Mouse (Mus musculus): ENCODE measurements at regions not wholly inside any gene's neighbourhood (a gene's known extent, or its start where the extent isn't known, plus 50 kb on each side); places are given as distances from the start of the nearest gene placed in this dataset.

DNA sequence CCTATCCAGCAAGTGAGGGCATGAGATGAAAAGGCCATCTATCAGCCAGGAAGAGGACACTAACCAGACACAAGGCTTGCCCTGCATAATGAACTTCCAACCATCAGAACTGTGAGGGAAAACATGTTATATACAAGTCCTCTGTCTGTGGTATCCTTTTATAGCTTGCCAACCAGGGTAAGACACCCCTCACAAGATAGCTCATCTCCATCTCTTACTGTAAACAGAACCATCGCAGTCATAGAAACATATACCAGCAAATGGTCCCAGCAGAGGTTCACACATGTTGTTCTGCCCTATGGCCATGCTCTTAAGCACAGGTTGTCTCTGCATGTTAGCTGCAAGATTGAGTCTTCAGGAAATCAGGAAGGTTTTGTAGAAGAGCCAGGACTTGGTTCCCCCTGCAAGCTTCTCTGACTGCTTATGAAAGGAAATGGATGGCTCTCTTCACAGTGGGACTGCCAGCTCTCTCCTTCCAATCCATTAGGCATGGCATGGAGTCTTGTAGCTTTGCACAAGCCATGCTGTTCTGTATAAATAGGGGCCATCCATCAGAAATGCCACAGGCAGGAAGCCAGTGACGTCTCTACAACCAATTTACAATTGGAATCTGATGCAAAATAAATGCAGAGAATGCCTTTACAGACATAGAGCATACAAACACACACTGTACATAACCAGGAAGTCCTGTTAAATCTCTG, 1514.0 kb upstream of the Lrrc6 start:
- no peak for ATAC-seq (replicated peaks in 1 of 2; ENCODE audit: insufficient read depth in 1 of 2, low FRiP score in 2 of 2, low TSS enrichment in 1 of 2, low read depth in 1 of 2, poor library complexity in 2 of 2, severe bottlenecking in 2 of 2)

DNA sequence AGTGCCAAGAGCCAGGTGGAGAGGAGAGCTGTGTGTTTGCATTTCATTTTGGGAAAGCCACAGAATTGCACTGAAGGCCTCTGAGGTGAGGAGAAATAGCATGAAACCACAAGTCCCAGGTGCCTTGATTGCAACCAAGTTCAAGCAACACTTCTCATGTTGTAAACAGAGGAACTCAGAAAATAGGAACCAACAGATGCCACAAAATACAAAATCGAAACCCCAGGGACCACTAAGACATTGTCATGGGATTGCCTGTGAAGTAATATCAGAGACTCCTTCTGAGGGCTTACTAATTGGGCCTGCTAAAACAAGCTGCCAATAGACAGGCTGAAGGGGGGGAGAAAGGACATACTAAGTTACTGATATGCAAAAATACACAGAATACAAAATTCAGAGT, 1510.5 kb upstream of the Lrrc6 start:
- peak in 1 of 2 experiments; percentile 75; a peak in 2 of 4 replicates for ATAC-seq (replicated peaks in 1 of 2; ENCODE audit: insufficient read depth in 1 of 2, low FRiP score in 2 of 2, low TSS enrichment in 1 of 2, low read depth in 1 of 2, poor library complexity in 2 of 2, severe bottlenecking in 2 of 2)

DNA sequence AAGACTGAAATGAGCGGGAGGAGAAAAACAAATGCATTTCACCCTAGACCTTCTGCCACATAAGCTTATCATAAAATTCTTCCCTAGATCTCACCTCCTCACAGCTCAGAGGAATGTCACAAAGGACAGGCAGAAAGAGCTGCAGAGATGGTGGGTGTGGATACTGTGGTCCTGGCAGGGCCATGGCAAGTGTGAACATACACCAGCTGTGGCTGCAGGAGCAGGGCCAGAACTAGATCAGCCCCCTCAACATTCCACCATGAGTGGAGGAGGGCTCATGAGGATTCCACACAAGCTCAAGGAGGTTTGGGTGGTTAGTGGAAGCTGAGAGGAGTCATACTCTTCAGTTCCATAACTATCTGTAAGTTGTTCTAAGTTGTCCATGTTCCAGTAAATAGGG, 1509.5 kb upstream of the Lrrc6 start:
- no peak for ATAC-seq (replicated peaks in 1 of 2; ENCODE audit: insufficient read depth in 1 of 2, low FRiP score in 2 of 2, low TSS enrichment in 1 of 2, low read depth in 1 of 2, poor library complexity in 2 of 2, severe bottlenecking in 2 of 2)

DNA sequence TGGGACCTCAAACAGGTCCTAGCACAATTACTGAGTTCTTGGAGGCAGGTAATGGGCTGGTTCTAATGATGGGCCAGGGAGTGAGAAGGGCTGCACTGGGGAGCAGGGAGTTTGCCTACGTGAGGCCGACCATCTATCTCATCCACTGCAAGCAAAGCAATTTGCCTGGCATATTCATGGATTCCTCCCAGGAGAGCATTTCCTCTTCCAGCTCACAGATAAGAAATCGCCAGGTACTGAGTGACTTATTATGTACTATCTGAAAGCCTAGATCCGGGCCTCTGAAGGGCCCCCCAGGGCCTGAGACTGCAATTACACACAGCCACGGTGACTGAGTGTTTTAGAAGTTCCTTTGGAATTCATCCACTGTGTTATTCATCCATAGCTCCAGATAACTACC, 1504.1 kb upstream of the Lrrc6 start:
- ATAC-seq (replicated peaks in 1 of 2; ENCODE audit: insufficient read depth in 1 of 2, low FRiP score in 2 of 2, low TSS enrichment in 1 of 2, low read depth in 1 of 2, poor library complexity in 2 of 2, severe bottlenecking in 2 of 2): no peak

DNA sequence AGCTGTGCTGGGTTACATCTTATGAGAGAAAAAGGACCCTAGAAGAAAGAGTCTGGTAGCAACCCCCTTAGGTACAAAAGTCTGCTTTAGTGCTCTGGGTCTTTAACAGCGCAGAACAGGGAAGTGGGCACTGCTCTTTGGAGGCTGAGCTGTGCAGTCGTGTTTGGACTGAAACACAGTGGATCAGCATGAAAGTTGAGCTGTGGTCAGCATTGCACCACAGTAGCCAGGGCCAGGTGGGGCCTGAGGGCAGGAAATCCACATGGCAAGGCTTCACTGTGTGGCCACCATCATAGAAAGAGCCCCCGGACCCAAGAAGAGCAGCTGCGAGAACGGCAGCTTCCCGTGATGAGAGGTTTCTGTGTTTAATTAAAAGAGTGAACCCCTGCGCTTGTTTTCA, 1495.8 kb upstream of the Lrrc6 start:
- ATAC-seq (replicated peaks in 1 of 2; ENCODE audit: insufficient read depth in 1 of 2, low FRiP score in 2 of 2, low TSS enrichment in 1 of 2, low read depth in 1 of 2, poor library complexity in 2 of 2, severe bottlenecking in 2 of 2): 0 out of 4 replicates have a peak, but pooled peaks of 1 of the 2 experiments have one; percentile 32

DNA sequence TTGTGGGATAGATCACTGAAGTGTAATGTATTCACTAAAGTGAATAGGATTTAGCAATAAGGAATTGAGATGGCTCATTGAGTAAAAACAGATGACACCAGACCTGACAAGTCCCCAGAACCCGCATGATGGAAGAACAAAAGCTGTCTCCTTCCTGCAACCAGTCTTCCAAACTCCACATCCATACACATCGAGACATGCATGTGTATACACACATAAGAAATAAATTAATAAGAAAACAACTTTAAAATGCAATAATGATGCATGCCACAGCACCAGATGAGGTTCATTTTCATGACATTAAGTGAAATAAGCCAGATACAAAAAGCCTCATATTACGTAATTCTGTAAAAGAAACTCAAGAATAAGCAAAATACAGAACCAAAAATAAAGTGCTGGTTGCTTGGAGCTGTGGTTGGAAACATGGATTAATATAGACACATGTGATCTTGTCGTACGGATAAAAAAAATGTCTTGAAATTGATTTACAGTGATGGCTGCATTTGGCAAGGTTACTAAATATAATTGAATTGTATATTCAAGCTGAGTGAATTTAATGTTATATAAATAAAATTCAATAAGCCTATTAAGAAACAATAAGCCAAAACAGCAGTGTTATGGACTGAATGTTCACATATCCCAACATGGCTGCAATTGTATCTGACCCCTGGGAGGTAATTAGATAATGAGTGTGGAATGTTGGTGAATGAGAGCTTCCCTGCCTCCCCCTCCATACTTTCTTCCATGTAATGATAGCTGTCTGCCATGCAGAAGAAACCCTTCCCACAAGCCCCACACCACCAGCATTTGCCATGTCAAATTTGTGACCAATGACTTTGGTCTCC, 1488.9 kb upstream of the Lrrc6 start:
- no peak for ATAC-seq (replicated peaks in 1 of 2; ENCODE audit: insufficient read depth in 1 of 2, low FRiP score in 2 of 2, low TSS enrichment in 1 of 2, low read depth in 1 of 2, poor library complexity in 2 of 2, severe bottlenecking in 2 of 2)

DNA sequence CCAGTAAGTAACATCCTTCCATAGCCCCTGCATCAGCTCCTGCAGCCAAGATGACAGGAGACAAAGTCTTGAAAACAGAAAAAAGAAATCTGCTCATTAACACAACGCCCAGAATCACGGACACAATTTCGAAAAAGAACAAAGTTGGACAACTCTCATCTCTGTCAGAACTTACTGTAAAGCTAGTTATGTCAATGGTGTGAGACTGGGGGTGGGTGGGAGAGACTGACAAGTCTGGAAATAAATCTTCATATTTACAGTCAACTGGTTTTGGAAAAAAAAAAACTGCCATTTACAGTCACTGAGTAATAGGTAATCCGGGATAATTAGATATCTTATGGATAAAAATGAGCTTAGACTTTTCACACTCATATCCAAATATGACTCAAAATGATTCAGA, 1487.2 kb upstream of the Lrrc6 start:
- ATAC-seq (replicated peaks in 1 of 2; ENCODE audit: insufficient read depth in 1 of 2, low FRiP score in 2 of 2, low TSS enrichment in 1 of 2, low read depth in 1 of 2, poor library complexity in 2 of 2, severe bottlenecking in 2 of 2): no peak

DNA sequence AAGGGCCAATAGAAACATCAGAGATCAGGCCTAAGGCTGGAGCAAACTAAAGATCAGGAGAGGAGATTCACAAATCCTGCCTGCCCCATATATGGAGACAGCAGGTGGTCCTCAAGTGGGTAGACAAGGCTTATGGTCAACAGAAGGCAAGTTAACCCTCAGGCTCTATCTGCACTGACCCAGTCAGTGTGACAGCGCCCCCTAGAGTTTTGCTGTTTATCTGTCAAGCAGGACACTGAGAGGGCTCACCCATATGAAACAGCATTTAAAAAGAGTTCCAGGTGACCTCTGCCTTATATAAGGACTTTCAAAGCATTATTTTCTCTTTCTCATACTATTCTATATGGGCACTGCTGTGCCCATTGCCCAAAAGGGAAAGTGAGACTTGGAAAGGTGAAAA, 1482.5 kb upstream of the Lrrc6 start:
- peak in 1 of 2 experiments; percentile 22; a peak in 1 of 4 replicates for ATAC-seq (replicated peaks in 1 of 2; ENCODE audit: insufficient read depth in 1 of 2, low FRiP score in 2 of 2, low TSS enrichment in 1 of 2, low read depth in 1 of 2, poor library complexity in 2 of 2, severe bottlenecking in 2 of 2)

DNA sequence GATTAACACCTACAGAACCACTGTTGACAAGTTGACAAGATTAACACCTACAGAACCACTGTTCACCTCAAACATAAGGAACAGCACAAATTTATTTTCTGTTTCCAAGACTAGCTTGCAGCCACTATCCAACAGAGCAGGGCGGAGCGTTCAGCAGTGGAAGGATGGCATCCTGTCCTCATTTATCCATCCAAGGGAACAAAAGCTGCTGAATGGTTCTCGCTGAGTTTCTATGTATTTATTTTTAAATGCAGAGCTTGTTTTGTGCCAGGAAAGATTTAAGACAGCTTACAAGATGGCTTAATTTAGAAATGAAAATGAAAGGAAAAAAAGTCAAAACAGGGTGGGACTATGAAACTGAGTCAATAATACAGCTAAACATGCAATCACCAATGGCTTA, 1481.2 kb upstream of the Lrrc6 start:
- no peak for ATAC-seq (replicated peaks in 1 of 2; ENCODE audit: insufficient read depth in 1 of 2, low FRiP score in 2 of 2, low TSS enrichment in 1 of 2, low read depth in 1 of 2, poor library complexity in 2 of 2, severe bottlenecking in 2 of 2)

DNA sequence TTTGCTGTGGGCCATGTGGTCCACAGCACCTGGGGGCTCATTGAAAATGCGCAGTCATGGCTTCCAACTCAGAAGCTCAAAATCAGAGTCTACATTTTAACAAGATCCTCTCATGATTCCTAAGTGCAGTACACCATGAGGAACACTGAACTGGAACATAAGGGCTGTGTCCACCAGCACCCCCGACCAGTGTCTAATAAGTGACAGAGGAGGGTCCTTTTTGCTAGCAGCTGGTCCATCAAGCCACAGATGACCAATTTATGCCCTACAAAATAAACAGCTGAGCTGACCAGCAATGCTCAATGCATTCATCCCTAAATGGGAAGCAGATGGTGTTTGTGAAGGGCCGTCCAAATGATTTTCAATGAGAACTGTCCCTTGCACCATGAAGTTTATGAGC, 1478.7 kb upstream of the Lrrc6 start:
- no peak for ATAC-seq (replicated peaks in 1 of 2; ENCODE audit: insufficient read depth in 1 of 2, low FRiP score in 2 of 2, low TSS enrichment in 1 of 2, low read depth in 1 of 2, poor library complexity in 2 of 2, severe bottlenecking in 2 of 2)

DNA sequence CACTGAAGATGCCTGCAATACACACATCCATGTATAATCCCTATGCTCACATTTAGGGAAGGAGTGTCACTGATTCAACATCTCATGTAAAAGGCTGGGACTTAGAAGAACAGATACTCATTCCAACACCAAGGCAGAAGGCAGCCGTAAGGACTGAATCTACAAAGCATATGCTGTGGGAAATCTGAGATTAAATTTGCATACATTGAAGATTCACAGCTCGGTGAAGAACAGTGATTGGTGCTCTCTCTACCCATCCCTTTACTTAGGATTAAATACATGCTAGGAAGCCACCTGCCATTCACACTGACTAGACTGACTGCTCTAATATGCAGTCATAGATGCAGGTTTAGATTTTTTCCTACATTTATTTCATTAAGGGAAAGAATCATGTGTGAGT, 1476.5 kb upstream of the Lrrc6 start:
- no peak for ATAC-seq (replicated peaks in 1 of 2; ENCODE audit: insufficient read depth in 1 of 2, low FRiP score in 2 of 2, low TSS enrichment in 1 of 2, low read depth in 1 of 2, poor library complexity in 2 of 2, severe bottlenecking in 2 of 2)

DNA sequence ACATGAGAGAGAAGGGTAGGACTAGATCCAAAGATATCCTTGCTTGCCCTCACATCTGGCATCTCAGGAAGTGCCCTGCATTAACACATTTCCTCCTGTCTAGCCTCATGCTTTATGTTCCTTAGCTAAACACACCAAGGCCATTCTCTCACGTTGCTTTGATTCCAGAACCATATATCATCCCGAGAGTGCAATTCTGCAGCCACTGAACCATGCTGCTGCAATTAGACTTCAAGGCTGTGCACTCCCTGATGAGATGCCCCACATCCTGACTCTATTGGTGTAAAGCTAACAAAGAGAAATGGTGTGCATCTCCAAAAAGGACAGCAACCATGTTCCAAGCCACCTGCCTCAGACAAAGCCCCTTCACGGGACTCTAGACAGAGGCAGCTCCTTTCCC, 1471.3 kb upstream of the Lrrc6 start:
- no peak for ATAC-seq (replicated peaks in 1 of 2; ENCODE audit: insufficient read depth in 1 of 2, low FRiP score in 2 of 2, low TSS enrichment in 1 of 2, low read depth in 1 of 2, poor library complexity in 2 of 2, severe bottlenecking in 2 of 2)

DNA sequence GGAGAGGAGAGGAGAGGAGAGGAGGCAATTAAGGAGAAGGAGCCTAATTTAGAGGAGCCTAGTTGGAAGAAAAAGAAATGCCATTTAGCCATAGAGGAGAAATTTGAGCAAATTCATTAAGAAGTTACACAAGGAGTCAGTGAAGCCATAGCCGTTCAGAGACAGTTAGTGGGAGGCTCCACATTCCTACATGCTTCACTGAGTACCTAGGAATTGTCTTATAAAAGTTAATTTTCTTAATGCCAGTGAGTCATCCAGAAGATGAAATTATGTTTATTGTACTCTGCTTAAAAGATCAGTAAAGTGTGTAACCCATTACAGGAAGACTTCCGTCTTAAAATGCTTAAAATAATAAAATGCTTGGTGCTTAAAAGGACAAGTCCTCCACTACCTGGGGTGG, 1453.5 kb upstream of the Lrrc6 start:
- ATAC-seq (replicated peaks in 1 of 2; ENCODE audit: insufficient read depth in 1 of 2, low FRiP score in 2 of 2, low TSS enrichment in 1 of 2, low read depth in 1 of 2, poor library complexity in 2 of 2, severe bottlenecking in 2 of 2): no peak

DNA sequence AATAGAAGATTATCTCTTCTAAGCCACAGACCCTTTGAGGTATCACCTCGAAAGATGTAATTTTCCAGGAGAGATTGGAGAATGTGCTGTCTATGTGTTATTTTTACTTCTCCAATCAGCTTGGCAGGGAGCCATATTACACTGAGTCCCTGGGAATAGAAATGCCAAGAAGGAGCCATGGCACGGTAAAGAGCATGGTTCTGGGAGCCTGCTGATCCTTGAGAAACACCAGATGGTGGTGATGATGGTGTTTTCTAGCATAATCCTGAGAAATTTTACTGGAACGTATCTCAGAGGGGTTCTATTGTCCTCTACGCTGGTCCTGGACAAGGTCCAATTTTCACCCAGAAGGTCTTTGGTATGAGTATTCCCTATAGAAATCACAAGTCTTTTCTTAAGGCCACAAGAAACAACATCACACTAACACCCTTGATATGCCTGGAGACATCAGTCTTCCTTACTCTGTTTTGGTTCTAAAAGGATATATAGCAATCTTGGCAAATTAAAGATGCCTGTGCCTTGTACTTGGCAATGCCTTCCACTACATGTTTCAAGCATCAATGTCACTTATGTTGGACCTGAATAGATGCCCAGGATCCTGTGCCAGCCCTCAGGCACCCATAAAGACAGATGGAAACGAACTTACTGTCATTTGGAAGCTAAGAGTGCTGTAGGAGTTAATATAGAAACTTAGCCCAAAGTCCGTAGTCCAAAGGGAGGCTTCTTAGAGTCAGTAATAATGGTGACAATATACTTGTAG, 1449.8 kb upstream of the Lrrc6 start:
- no peak for ATAC-seq (replicated peaks in 1 of 2; ENCODE audit: insufficient read depth in 1 of 2, low FRiP score in 2 of 2, low TSS enrichment in 1 of 2, low read depth in 1 of 2, poor library complexity in 2 of 2, severe bottlenecking in 2 of 2)

DNA sequence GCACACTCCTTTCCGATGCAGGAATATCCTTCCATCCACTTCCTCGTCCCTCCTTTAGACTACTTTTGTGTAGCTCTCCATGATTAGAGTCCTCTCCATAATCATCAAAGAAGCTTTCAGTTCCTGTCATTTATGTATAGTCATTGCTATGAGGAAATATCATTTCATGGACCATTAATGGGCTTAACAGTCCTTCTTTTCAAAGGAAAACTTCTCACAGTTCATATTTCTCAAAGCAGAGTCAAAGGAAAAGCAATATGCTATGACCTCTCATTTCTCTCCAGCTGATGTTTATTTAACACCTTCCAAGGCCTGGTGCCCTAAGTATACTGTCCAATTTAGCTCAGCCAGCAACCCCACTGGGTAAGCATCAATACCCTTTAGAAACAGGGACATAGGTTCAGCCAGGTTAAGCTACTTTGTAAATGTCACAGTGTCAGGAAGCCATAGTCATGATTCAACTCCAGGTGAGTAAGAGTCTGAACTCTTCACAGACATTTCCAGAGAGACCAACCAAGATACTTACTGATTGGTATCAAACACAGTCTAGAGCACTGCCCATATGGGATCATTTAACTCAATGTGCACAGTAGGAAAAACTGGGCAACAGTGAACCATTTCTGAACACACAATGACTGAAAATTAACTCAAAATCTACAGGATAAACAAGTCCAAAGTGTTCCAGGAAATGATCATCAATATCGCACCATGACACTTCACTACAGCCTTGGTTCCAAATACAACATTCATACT, 1443.8 kb upstream of the Lrrc6 start:
- ATAC-seq (replicated peaks in 1 of 2; ENCODE audit: insufficient read depth in 1 of 2, low FRiP score in 2 of 2, low TSS enrichment in 1 of 2, low read depth in 1 of 2, poor library complexity in 2 of 2, severe bottlenecking in 2 of 2): no peak

DNA sequence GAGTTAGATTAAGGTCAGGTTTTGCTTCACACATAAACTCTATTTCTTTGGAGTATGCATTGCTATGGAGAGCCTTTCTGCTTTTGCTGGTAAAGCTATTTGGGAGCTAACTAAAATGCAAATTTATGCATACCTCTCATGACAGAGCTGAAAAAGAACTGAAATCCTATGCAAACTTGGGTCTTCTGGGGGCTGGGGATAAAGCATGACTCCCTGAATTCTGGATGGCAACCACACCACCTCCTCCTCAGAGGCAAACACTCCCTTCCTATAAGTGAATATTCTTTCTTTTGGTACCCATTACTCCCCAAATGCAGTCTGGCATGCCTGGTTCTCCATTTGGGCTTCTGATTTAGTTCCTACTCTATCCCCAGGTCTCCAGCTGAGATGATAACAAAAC, 1442.3 kb upstream of the Lrrc6 start:
- ATAC-seq (replicated peaks in 1 of 2; ENCODE audit: insufficient read depth in 1 of 2, low FRiP score in 2 of 2, low TSS enrichment in 1 of 2, low read depth in 1 of 2, poor library complexity in 2 of 2, severe bottlenecking in 2 of 2): no peak

DNA sequence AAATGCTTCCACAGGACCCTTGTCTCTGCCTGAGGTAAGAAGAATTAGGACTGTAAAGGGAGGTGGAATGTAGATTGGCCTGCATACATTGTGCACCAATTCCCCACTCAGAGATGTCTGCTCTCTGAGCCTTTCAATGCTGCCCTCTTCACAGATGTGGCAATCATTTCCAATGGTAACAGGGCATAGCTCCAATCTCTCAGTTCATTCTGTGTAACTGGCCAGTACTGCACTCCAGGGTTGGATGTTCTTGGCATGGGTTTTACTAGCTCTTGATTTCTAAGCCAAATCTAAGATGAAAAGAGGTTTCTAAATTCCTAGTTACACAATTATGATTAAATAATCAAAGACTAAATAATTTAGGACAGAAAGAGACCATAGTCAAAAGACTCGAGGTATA, 1439.8 kb upstream of the Lrrc6 start:
- ATAC-seq (replicated peaks in 1 of 2; ENCODE audit: insufficient read depth in 1 of 2, low FRiP score in 2 of 2, low TSS enrichment in 1 of 2, low read depth in 1 of 2, poor library complexity in 2 of 2, severe bottlenecking in 2 of 2): no peak
